Mouse (Mus musculus) frontal cortex, postnatal 25 days (tissue): ENCODE data around the gene Samsn1.

Source experiments
- DNase-seq, 2 experiments: peaks; one replicate each; pipeline ENCODE4 v3.0.0; 2022; ENCODE audit warnings: low spot score in 2 of 2

Samsn1 gene

GRCm38 (mm10) chr16:75933357-75933756 lies 88.7 kb downstream of the Samsn1 start:
- DNase-seq: no peak

GRCm38 (mm10) chr16:75930222-75930553 lies 91.9 kb downstream of the Samsn1 start:
- no peak for DNase-seq

- no peak for DNase-seq
These were observed 92.4 kb downstream of the Samsn1 start for GRCm38 (mm10) chr16:75929536-75930221.

GRCm38 (mm10) chr16:75926511-75926910 lies 95.6 kb downstream of the Samsn1 start:
- DNase-seq: no peak

GRCm38 (mm10) chr16:75920870-75921269 lies 101.2 kb downstream of the Samsn1 start:
- no peak for DNase-seq

DNA sequence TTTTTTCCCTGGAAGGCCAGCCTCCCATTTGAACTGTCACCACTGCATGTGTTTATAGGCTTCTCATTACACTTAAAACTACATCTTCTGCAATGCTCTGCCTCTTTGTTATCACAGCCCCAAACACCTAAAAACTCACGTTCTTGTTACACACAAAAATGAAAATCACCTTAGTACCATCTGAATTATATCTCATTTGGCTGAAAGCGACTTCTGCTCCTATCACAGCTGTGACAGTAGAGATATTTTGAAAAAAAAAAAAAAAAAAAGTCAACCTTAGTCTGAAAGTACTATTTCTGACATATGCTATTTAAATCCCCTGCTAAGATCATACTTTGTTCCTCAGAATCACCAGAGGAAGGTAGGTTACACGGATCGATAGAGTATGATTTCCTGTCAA lies 102.8 kb downstream of the Samsn1 start:
- no peak for DNase-seq

GRCm38 (mm10) chr16:75917712-75918111 lies 104.4 kb downstream of the Samsn1 start:
- no peak for DNase-seq

DNA sequence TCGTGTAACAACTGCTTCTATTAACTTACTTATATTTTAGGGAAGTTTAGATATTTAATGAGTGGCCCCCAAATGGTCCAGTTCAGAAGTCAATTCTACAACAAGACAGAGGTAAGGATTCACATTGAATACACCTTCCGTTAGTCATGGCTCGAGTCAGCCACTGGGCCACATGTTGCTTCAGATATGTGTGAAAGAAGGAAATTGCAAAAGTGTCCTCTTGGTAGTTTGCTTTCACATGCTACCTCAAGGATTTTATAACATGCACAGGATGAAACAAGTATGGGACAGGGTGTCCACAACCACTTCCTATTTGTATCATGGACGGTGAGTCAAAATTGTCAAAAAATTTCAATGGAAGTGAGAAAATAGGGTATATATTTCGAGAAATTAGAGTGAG lies 110.0 kb downstream of the Samsn1 start:
- no peak for DNase-seq

DNA sequence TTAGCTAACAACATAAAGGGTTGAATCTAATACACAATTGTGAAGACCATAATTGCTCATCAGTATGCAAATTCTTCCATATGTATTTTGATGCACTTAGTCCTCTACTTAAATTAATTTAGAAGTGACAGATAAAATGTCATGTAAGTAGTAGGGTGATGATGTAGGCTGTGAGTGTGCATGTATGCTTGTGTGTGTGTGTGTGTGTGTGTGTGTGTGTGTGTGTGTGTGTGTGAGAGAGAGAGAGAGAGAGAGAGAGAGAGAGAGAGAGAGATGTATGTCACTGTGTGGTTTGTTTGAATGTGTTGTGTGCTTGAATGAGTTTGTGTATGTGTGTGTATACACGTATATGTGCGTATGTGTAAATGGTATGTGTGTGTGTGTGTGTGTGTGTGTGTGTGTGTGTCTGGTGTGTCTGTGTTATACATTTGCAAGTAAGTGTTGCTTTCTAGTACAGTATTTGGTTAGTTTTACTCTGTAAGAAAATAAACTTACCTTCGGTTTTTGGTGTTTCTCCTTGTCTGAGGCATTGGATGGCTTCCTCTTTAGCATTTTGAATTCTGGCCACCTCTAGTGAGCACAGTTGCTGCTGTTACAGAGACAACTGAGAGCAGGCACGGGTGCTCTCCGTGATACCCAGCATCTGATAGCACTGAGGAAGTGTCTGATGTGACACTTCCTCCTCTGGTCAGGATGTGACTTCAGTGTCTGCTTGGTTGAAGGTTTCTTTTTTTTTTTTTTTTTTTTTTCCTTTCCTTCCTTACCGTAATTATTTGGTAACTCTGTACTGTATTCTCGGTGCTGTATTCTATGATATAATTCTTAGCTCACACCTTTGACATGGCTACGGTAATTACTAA lies 113.2 kb downstream of the Samsn1 start:
- no peak for DNase-seq

DNA sequence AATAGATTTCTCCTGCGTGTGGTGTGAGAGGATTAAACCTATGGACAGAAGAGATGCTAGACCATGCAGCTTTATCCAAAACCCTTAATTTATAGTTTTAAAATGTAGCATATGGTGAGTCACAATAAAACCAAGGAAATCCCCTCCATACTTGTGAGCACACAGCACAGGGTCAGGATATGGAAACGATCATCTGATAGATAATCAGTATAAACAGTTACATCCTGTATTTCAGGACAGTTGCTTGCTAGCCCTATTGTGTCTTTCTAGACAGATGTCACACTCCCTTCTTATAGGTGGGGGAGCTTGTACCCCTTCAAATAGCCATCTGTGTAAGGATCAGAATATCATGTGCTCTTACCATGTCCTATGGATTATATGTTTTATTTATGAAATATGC lies 115.3 kb downstream of the Samsn1 start:
- DNase-seq: no peak

DNA sequence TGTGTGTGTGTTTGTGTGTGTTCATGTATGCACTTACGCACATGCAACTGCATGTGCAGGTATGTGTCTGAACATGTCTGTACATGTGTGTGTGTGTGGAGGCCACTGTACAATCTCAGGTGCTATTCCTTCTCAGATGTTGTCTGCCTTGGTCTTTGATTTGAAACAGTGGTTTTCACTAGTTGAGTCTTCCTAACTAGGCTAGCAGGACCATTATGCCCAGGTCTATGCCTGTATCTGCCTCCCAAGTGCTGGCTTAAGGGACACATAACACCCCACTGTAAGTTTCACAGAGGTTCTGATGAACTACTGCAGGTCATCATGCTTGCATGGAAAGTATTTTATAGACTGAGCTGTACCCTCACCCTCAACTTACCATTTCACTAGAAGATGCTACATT lies 115.8 kb downstream of the Samsn1 start:
- DNase-seq: no peak

DNA sequence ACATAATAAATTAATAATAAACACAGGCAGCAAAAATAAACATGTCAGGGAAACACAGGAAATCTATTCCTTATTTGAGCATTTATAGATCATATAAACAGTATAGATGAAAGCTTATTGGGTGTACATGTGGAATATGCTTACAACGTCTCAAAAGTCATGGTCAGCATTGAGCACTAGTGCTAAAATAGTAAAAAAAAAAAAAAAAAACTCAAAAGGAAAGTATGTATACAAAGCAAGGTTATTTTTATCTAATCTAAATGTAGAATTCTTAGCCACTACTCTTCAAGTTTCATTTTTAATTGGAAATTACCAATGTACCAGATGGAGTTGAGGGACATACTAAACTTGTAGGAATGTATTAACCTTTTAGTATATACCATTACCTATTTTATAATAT lies 116.8 kb downstream of the Samsn1 start:
- DNase-seq: no peak

- no peak for DNase-seq
These were observed 118.0 kb downstream of the Samsn1 start for GRCm38 (mm10) chr16:75904072-75904471.

GRCm38 (mm10) chr16:75903028-75903427 lies 119.1 kb downstream of the Samsn1 start:
- DNase-seq: no peak

DNA sequence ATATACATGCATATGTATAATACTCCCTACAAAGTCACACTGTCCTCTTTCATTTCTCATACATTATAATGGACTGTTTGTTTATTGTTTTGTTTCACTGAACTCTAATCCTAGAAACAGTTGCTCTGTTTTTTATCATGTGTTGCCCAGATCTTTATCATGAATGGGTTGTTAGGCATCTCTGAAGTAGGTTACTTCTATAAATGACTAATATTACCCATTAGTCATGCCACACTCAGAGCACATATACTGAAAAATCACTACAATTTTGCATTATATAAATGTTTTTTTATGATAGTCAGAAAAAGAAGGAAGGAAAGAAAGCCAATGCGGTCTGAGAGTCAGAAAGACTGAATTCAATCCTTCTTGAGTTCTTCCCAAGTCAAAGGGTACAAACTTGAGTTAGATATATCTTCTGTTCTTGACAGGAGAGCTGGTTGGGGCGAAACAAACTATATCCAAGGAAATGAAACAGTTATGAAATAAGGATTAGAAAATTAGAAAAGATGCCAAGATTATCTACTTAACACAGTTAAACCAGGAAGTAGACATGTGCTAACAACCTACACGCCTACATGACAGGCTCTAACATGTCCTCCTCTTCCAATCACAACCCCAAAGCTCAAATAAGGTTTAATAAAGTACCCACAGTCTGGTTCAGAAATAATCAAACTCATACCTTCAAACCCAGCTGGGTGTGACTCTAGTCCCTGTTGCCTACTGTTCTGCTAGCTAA lies 122.0 kb downstream of the Samsn1 start:
- DNase-seq: no peak

GRCm38 (mm10) chr16:75897828-75898367 lies 124.2 kb downstream of the Samsn1 start:
- DNase-seq: no peak

- no peak for DNase-seq
These were observed 127.7 kb downstream of the Samsn1 start for GRCm38 (mm10) chr16:75894263-75894901.

GRCm38 (mm10) chr16:75893470-75893869 lies 128.6 kb downstream of the Samsn1 start:
- no peak for DNase-seq

DNA sequence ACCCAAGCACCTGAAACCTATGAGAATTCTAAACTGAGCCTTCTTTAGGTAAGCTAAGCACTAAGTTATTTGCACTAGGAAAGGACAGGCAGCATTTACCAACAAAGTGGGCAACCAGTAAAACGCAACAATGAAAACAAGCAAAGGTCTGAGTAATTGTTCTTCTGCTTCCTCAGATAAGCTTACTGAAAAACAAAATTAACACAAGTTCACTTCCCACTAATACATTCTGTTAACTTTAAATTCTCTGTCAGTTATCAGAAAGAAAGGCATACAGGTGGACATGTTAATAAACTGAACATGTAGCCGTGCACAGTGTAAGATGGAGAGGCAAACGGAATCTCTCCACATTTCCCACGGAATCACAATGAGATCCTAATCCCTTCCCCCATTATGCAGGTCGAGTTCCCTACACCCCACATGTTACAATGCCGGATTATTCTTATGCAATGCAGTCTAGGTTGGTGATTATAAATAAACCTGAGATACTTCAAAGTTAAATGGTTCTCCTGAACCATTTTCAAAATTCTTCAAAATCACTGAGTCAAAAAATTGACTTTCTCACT lies 132.9 kb downstream of the Samsn1 start:
- no peak for DNase-seq

- no peak for DNase-seq
These were observed 134.9 kb downstream of the Samsn1 start for GRCm38 (mm10) chr16:75887203-75887602.

DNA sequence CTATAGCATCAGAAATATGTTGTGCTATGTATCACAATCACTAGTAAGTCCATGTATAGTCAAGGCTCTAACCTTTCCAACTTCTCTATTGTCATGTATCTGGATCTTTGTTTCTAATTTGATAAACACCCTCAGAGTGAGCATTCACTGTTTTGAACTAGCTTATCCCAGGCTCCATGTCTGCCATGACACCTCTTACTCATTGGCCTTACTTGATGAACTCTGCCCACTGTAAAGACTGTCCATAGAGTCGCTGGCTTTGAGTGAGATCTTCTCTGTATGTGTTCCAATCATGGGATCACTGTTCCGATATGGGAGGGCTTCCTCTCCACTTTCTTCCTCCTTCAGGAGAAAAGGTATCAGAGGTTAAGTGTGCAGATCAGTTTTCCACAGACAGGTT lies 143.2 kb downstream of the Samsn1 start:
- no peak for DNase-seq

GRCm38 (mm10) chr16:75877170-75877569 lies 144.9 kb downstream of the Samsn1 start:
- DNase-seq: no peak
